Mouse (Mus musculus): Measurements from ENCODE around the gene Theg.

DNA sequence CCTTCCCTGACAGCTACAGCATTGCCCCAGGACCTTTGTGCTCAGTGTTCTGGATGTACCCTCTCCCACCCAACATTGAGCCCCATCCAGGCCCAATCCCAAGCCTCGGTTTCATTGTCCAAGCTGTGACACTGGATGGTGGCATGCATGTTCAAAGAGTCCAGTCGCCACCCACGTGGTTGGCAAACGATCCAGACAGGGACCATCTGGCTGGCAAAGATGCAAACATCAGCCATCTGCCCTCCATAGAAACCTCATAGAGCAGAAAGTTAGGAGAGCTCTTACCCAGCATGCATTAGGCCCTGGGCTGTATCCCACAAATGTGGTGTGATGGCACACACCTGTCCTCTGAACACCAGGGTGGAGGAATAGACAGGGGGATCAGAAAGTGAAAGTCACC, 44.3 kb upstream of the Theg start:
- no peak for TF ChIP-seq CTCF (IDR thresholded peaks at IDR 0.05; ENCODE audit: low read depth)
- no peak for TF ChIP-seq EP300 (optimal IDR thresholded peaks at IDR 0.05)
